Mouse (Mus musculus): ENCODE results near the gene Hnrnph1. TPM values are rescaled to one million over a fixed set of nuclear protein-coding genes. Genes with fewer than 3 reads are reported as not detected.

Hnrnph1 gene
- polyA plus RNA-seq, 1 experiment = 1,562 TPM

DNA sequence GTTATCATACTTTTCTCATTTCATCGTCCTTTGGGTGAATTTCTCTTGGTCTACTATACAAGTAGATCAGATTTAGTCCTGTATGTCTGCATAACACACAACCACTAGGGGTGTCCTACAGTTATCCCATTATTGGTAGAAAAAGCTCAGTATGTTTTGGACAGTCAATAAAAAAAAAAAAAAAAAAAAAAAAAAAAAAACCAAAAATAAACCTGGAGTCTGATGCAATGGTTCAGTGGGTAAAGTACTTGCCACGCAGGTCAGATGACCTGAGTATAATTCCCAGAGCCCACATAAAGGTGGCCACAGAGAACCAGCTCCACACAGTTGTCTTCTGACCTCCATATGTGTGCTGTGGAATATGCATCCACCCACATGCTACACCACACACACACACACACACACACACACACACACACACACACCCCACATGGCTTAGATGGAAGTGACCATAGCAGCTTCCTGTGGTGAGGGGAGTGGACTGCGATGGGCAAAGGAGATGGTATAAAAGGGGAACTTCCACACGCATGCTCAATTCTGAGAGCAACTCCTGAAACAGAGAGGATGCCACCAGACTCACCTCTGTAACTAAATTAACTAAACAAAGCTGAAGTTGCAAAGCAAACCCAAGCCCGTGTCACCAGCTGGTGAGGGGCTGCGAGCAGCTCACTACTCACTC is 38.9 kb downstream of the Hnrnph1 start:
- TF ChIP-seq POLR2A (IDR thresholded peaks at IDR 0.05; ENCODE audit: insufficient read depth, low read depth, low read length) = no peak
- TF ChIP-seq CTCF (IDR thresholded peaks at IDR 0.05; ENCODE audit: insufficient read depth, low read depth, low read length) = no peak
- H3K4me3 ChIP-seq (ENCODE audit: insufficient read depth, low read depth, low read length) = no peak overlapping the region
- WGBS = 95% methylated on average over 6 of the region's 6 CpGs
- no peaks in the 10 kb centered on the region for H3K4me1 ChIP-seq (ENCODE audit: control insufficient read depth, insufficient read depth, low read length)
- H3K27ac ChIP-seq (ENCODE audit: insufficient read depth, low read depth, low read length) = no peak overlapping the region

DNA sequence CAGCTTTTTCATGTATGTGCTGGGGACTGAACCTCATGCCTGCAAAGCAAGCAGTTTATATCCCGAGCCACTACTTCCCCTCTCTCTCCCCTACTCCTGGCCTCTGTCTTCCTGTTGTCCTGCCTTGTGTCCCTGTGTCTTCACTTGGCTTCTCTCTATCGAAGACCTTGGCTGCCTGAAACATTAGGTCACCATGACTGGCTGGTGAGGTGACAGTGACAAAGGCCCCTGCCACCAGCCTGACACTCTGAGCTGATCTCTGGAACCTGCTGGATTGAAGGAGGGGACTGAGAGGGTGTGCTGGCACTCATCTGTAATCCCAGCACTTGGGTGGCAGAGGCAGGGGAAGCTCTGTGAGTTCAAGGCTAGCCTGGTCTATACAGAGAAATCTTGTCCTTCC is 41.1 kb downstream of the Hnrnph1 start:
- no peak overlapping the region for H3K4me3 ChIP-seq (ENCODE audit: insufficient read depth, low read depth, low read length)
- TF ChIP-seq CTCF (IDR thresholded peaks at IDR 0.05; ENCODE audit: insufficient read depth, low read depth, low read length) (no peak), POLR2A (IDR thresholded peaks at IDR 0.05; ENCODE audit: insufficient read depth, low read depth, low read length) (no peak)
- peaks cover 9% of the 10 kb centered on the region for H3K4me1 ChIP-seq (ENCODE audit: control insufficient read depth, insufficient read depth, low read length)
- no peak overlapping the region for H3K27ac ChIP-seq (ENCODE audit: insufficient read depth, low read depth, low read length)
- 76% methylated on average over 2 of the region's 2 CpGs for WGBS

DNA sequence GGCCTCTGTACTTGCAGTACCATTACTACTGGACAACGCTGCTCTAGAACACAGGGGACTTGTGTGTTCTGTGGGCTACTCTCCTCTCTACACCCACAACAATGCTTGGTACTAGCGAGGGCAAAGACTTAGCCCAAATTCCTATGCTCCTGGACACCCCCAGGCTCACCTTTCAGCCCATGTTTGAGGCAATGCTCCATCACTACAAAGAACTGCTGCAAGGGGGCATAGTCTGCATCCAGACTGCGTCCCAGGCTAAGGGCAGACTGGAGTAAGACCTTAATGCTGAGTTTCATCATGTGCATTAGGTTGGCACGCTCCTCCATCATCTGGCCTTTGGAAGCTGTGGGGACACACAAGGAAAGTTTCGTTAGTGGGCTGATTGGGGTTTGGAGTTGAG is 44.7 kb downstream of the Hnrnph1 start:
- 46% methylated on average over 5 of the region's 5 CpGs for WGBS

DNA sequence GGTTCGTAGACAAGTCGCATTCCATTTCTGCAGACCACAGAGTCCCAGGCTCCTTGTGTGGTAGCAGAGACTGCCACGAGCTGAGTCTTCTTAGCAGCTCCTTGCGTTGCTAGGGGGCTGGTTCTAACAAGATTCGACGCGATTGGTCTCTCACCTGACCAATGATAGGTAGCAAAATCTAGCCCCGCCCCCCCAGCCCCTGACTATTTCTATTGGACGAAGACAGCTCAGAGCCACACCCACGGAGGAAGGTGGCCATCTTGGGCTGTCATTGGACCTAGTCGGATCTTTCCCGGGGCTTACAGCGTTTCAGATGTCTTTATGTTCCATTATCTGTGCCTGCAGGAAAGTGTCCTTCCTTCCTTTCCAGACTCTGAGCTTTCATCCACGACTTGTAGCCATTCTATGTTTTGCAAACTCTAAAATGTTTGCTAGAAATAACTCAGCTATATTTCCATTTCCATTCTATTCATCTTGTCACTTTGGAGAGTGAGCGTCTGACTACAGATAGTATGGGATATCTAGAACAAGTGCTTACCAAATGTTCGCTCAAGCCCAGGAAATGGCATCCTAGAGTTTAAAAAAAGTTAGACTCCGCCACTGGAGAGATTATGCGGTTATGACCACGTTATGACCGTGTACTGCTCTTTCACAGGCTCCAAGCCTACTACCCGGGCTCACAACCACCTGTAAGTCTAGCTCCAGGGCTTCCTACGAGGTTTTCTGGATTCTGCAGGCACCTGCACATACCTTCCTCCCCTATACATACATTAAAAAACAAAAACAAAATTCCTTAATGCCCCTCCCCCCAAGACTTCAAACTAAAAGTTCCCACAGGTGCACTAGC is 45.4 kb downstream of the Hnrnph1 start:
- WGBS = 24% methylated on average over 22 of the region's 22 CpGs
- peak overlapping the region; percentile 31 for H3K4me3 ChIP-seq (ENCODE audit: insufficient read depth, low read depth, low read length)
- TF ChIP-seq CTCF (IDR thresholded peaks at IDR 0.05; ENCODE audit: insufficient read depth, low read depth, low read length) (no peak), POLR2A (IDR thresholded peaks at IDR 0.05; ENCODE audit: insufficient read depth, low read depth, low read length) (0 out of 2 replicates have a peak, but pooled peaks have one; percentile 21)
- peaks cover 9% of the 10 kb centered on the region for H3K4me1 ChIP-seq (ENCODE audit: control insufficient read depth, insufficient read depth, low read length)
- H3K27ac ChIP-seq (ENCODE audit: insufficient read depth, low read depth, low read length) = peak overlapping the region; percentile 70; the same call in 1 of the 2 replicates

More for the DNA sequence above, 44.7 kb downstream of the Hnrnph1 start:
- Histone ChIP-seq H3K4me1 (ENCODE audit: control insufficient read depth, insufficient read depth, low read length) (peaks cover 9% of the 10 kb centered on the region), H3K27ac (ENCODE audit: insufficient read depth, low read depth, low read length) (no peak overlapping the region), H3K4me3 (ENCODE audit: insufficient read depth, low read depth, low read length) (peak overlapping the region; percentile 31)
- TF ChIP-seq POLR2A (IDR thresholded peaks at IDR 0.05; ENCODE audit: insufficient read depth, low read depth, low read length) (no peak), CTCF (IDR thresholded peaks at IDR 0.05; ENCODE audit: insufficient read depth, low read depth, low read length) (no peak)

DNA sequence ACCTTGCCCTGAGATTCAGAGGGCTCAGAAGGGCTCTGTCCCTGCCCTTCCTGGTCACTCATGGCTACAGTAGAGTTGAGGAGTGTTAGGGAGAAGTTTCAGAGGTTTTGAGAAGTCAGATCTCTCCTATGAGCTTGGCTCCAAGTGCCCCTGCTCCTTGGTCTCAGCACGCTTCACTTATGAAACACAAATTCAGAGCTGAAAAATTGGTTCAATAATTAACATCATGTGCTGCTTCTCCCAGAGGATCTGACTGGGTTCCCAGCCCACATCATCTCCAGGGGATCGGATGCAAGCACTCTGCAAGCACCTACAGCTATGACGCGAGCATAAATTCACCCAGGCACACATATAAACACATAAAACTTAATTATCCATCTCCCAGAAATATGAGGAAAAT is 49.3 kb downstream of the Hnrnph1 start:
- Histone ChIP-seq H3K27ac (ENCODE audit: insufficient read depth, low read depth, low read length) (no peak overlapping the region), H3K4me3 (ENCODE audit: insufficient read depth, low read depth, low read length) (no peak overlapping the region), H3K4me1 (ENCODE audit: control insufficient read depth, insufficient read depth, low read length) (peaks cover 13% of the 10 kb centered on the region)
- 85% methylated on average over 4 of the region's 4 CpGs for WGBS
- TF ChIP-seq CTCF (IDR thresholded peaks at IDR 0.05; ENCODE audit: insufficient read depth, low read depth, low read length) = no peak
- no peak for TF ChIP-seq POLR2A (IDR thresholded peaks at IDR 0.05; ENCODE audit: insufficient read depth, low read depth, low read length)

DNA sequence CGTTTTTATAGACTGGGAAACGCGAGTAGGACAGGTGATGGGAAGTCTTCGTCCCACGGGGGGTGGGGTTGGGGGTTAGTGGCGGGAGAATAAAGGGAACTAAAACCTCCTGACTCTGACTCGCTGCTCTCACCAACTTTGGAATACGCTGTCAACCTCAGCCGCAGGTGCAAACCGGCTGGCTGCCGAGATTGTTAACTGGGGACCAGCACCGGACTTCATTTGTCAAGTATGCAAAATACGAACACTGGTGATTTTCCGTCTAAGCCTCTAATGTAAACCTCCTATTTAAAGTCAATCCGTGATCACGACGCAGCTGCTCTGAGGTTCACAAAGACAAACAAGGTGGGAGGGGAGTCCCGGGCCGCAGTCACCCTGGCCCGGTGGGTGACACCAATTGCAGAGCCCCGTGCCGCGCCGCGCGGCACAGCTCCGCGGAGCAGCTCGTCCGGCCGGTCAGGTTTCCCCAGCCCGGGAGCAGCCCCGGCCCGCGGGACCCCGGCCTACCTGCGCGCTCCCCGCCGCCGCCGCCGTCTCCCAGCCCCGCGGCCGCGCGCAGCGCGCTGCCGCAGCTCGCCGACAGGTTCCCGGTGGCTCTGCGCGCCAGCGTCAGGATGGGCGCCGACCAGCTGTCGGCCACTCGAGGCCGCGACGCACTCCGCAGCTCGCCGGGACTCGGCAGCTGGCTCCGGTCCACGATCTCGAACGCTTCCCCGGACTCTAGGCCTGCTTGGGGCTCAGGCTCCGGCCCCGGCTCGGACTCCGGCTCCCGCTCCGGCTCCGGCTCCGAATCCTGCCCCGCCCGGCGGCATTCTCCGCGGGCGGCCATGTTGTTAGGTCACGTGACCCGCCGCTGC is 53.7 kb downstream of the Hnrnph1 start, which contains the start of gene Rufy1:
Rufy1 (minus strand) TSS at position 849 of the 857 bp plus-strand sequence.
- TF ChIP-seq POLR2A (IDR thresholded peaks at IDR 0.05; ENCODE audit: insufficient read depth, low read depth, low read length) = peak; percentile 82
- no peak for TF ChIP-seq CTCF (IDR thresholded peaks at IDR 0.05; ENCODE audit: insufficient read depth, low read depth, low read length)
- WGBS = under 1% methylated on average over 90 of the region's 90 CpGs
- Histone ChIP-seq H3K4me3 (ENCODE audit: insufficient read depth, low read depth, low read length) (peak within 1 kb of the TSS; percentile 74), H3K4me1 (ENCODE audit: control insufficient read depth, insufficient read depth, low read length) (peaks cover 9% of the 10 kb centered on the region), H3K27ac (ENCODE audit: insufficient read depth, low read depth, low read length) (peak within 1 kb of the TSS; percentile 96)

DNA sequence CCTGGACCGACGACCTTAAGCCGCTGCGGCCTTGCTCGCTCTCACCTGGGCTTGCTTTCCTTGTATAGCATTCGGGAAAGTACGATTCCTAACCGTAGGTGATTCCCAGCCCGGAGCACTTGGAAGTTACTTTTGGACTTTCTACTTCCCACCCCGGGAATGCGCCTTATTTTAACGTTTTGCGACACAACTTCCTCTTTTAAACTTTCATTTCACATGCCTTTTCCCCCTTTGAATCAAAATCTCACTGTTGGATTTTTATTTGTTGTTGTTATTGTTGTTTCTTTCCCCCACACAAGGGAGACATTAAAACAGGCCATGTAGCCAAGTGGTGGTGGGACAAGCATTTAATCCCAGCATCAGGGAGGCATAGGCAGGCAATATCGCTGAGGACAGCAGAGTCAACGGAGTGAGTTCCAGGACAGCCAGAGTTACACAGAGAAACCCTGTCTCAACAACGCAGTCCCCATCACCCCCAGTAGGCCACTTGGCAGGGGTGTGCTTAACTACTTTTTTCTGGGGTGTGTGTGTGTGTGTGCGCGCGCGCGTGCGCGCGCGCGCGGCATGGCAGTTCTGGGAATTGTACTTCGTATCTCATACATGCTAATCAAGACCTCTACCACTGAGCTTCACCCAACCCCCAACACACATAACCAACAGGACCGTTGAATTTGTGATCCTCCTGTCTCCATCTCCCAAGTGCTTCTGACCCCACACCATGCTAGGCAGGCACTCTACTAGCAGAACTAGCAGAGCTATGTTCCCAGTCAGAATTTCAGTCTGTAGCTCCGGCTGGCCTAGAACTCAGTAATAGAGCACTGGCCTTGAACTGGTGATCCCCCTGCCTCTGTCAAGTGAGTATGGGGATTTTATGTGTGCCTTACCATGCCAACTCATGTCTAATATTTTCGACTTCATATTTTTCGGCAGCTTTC is 54.6 kb downstream of the Hnrnph1 start:
- H3K4me1 ChIP-seq (ENCODE audit: control insufficient read depth, insufficient read depth, low read length) = peaks cover 9% of the 10 kb centered on the region
- H3K27ac ChIP-seq (ENCODE audit: insufficient read depth, low read depth, low read length) = peak overlapping the region; percentile 96
- WGBS = 22% methylated on average over 32 of the region's 32 CpGs
- TF ChIP-seq CTCF (IDR thresholded peaks at IDR 0.05; ENCODE audit: insufficient read depth, low read depth, low read length) (no peak), POLR2A (IDR thresholded peaks at IDR 0.05; ENCODE audit: insufficient read depth, low read depth, low read length) (no peak; the same call in 1 of the 2 replicates)
- H3K4me3 ChIP-seq (ENCODE audit: insufficient read depth, low read depth, low read length) = peak overlapping the region; percentile 74

DNA sequence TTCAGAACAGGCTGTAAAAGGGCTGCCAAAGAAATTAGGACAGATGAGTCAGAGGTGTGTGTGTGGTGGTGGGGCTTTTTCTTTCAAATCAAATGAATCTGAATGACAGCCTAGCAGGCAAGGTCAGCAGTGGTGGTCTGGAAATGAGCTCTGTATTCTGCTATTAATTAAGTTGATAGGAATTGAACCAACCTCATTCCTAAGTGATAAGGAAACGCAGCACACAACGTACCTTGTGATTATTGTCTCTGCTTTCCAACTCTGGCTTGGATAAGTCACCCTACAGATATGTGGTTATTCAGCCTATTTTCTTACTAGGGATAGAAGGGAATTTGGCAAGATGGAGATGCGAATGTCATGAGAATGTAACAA is 55.3 kb downstream of the Hnrnph1 start:
- no peak overlapping the region for H3K27ac ChIP-seq (ENCODE audit: insufficient read depth, low read depth, low read length)
- TF ChIP-seq POLR2A (IDR thresholded peaks at IDR 0.05; ENCODE audit: insufficient read depth, low read depth, low read length) (no peak), CTCF (IDR thresholded peaks at IDR 0.05; ENCODE audit: insufficient read depth, low read depth, low read length) (no peak)
- WGBS = 93% methylated on average over 3 of the region's 3 CpGs

More for the DNA sequence above, 55.3 kb downstream of the Hnrnph1 start:
- Histone ChIP-seq H3K4me3 (ENCODE audit: insufficient read depth, low read depth, low read length) (no peak overlapping the region), H3K4me1 (ENCODE audit: control insufficient read depth, insufficient read depth, low read length) (peaks cover 9% of the 10 kb centered on the region)
